Mouse (Mus musculus) ES-E14 (cell line): ENCODE measurements at regions not wholly inside any gene's neighbourhood (a gene's known extent, or its start where the extent isn't known, plus 50 kb on each side); places are given as distances from the start of the nearest gene placed in this dataset.

Experiments used
- ZC3H11A ChIP-seq: IDR thresholded peaks from 2 replicates; pipeline ENCODE4 v1.6.1; 2012; ENCODE audit warnings: low read depth, mild to moderate bottlenecking, inconsistent platforms, low read length, borderline replicate concordance
- ZNF384 ChIP-seq: IDR thresholded peaks from 2 replicates; pipeline ENCODE4 v1.6.1; 2012; ENCODE audit warnings: low read depth, low read length, inconsistent platforms

DNA sequence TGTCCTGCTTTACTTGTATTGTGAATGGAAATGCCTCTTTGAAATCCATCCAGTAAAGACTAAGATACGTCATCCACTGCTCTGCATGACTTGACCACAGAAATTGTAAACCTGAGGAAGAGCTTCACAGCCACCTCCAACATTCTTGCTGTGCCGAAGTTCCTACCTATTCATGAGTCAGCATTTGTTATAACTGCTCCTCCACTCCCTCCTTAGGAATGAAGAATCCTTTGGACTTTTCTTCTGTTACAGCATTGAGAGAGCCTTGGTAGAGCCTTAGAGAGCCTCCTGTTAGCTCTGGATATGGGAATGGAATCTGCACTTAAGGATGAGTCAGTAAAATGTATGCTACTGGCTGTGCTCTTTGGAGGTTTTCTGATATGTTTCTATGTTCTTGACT is 750.5 kb upstream of the Gcfc2 start:
- TF ChIP-seq ZNF384 (no peak), ZC3H11A (no peak)
